In genomic region chr13:55463399-55464026, GRCm38 (mm10) we compare ENCODE assay signal across 8 mouse cellular contexts. TPM values are rescaled to one million over a fixed set of nuclear protein-coding genes. Genes with fewer than 3 reads are reported as not detected.
A peak's percentile ranks its signal among the peaks of the same experiment; 100 is the strongest.
DNase-seq lines count a peak whose midpoint lies in the region; ATAC-seq and TF ChIP-seq lines count a peak whose summit lies in the region.

No protein-coding gene starts in this region.

- peak overlapping the region; percentile 79 for H3K9ac ChIP-seq in limb, embryonic 11.5 days (ENCODE audit: low read length)
- H3K9ac ChIP-seq in stomach, embryonic 15.5 days: no peak overlapping the region

- peak overlapping the region; percentile 96 for H3K4me2 ChIP-seq in limb, embryonic 11.5 days (ENCODE audit: low read depth, severe bottlenecking)
- peak overlapping the region; percentile 98 for H3K4me2 ChIP-seq in stomach, embryonic 15.5 days

- DNase-seq in adrenal gland, adult (ENCODE audit: inconsistent age in 2 of 2, low spot score in 1 of 2): peak; percentile 52 to 68
- no peak for DNase-seq in adrenal gland, postnatal 14 days
- DNase-seq in spleen, adult 2 months (ENCODE audit: low read depth in 1 of 2, low spot score in 2 of 2): peak in 1 of 2 experiments; percentile 47
- no peak for DNase-seq in spleen, adult 12 weeks (ENCODE audit: low spot score)
- DNase-seq in limb, embryonic 11.5 days (ENCODE audit: low spot score): peak; percentile 67
- no peak for DNase-seq in adrenal gland, postnatal 10 days
- DNase-seq in kidney, adult 8-10 months: no peak

- 19% methylated on average over 14 of the region's 14 CpGs for WGBS in spleen, adult 2 months
- 11% methylated on average over 14 of the region's 14 CpGs for WGBS in limb, embryonic 11.5 days
- 17% methylated on average over 14 of the region's 14 CpGs for WGBS in stomach, embryonic 15.5 days

- H3K9me3 ChIP-seq in limb, embryonic 11.5 days (ENCODE audit: control insufficient read depth, low read length): no peaks in the 10 kb centered on the region; the same call in 1 of the 2 replicates
- H3K9me3 ChIP-seq in stomach, embryonic 15.5 days: no peaks in the 10 kb centered on the region

- TF ChIP-seq POLR2A in spleen, adult 2 months (IDR thresholded peaks at IDR 0.05; ENCODE audit: low read depth, low read length): no peak

- peaks cover 23% of the 10 kb centered on the region for H3K4me1 ChIP-seq in spleen, adult 2 months (ENCODE audit: control insufficient read depth, insufficient read depth, insufficient read length)
- peaks cover 24% of the 10 kb centered on the region for H3K4me1 ChIP-seq in limb, embryonic 11.5 days (ENCODE audit: control insufficient read depth, insufficient read depth, low read length)
- peaks cover 13% of the 10 kb centered on the region; the same call in 1 of the 2 replicates for H3K4me1 ChIP-seq in stomach, embryonic 15.5 days

- no peaks in the 10 kb centered on the region for H3K27me3 ChIP-seq in spleen, adult 2 months (ENCODE audit: control insufficient read depth, insufficient read depth, low read length)
- H3K27me3 ChIP-seq in limb, embryonic 11.5 days (ENCODE audit: control insufficient read depth, insufficient read depth, low read length): no peaks in the 10 kb centered on the region
- no peaks in the 10 kb centered on the region for H3K27me3 ChIP-seq in stomach, embryonic 15.5 days (replicated peaks)

- no peak for TF ChIP-seq CTCF in spleen, adult 2 months (IDR thresholded peaks at IDR 0.05; ENCODE audit: extremely low read depth, insufficient read depth, insufficient read length, insufficient replicate concordance)

- H3K4me3 ChIP-seq in spleen, adult 2 months (ENCODE audit: extremely low read depth, insufficient read depth, insufficient read length): peak overlapping the region; percentile 63; the same call in 1 of the 2 replicates
- H3K4me3 ChIP-seq in limb, embryonic 11.5 days (ENCODE audit: low read depth, low read length): peak overlapping the region; percentile 71
- peak overlapping the region; percentile 59 for H3K4me3 ChIP-seq in stomach, embryonic 15.5 days (replicated peaks)

- peaks cover 25% of the 10 kb centered on the region for H3K36me3 ChIP-seq in spleen, adult 2 months (ENCODE audit: control insufficient read depth, insufficient read depth, low read length)
- peaks cover 15% of the 10 kb centered on the region; the same call in 1 of the 2 replicates for H3K36me3 ChIP-seq in limb, embryonic 11.5 days (ENCODE audit: control insufficient read depth, insufficient read depth, low read length)
- peaks cover 14% of the 10 kb centered on the region for H3K36me3 ChIP-seq in stomach, embryonic 15.5 days

- peak; percentile 29; the same call in 1 of the 2 replicates for ATAC-seq in limb, embryonic 11.5 days (ENCODE audit: insufficient number of reproducible peaks, low FRiP score, low TSS enrichment, low read depth)
- ATAC-seq in stomach, embryonic 15.5 days (ENCODE audit: insufficient read depth, low FRiP score, low read depth): no peak

- H3K27ac ChIP-seq in spleen, adult 2 months (ENCODE audit: insufficient read depth, low read length): peak overlapping the region; percentile 66
- no peak overlapping the region for H3K27ac ChIP-seq in limb, embryonic 11.5 days (replicated peaks; ENCODE audit: low read depth, low read length)
- H3K27ac ChIP-seq in stomach, embryonic 15.5 days: no peak overlapping the region

RNA-seq across cellular contexts. Expression of gene Prr7, which starts 0.6 kb away (rescaled TPM):
- total RNA-seq in adrenal gland, postnatal 14 days (2021): 3.1 and 6.0 TPM in 2 replicates
- 16.2 and 33.9 TPM in 2 replicates for polyA plus RNA-seq in spleen, adult 2 months (2012; rRNA removed)
- 1.1 and 1.6 TPM in 2 replicates for polyA plus RNA-seq in limb, embryonic 11.5 days (2014; fragmentation: Nextera tagmentation; extraction: Ambion mirVana)
- polyA plus RNA-seq in stomach, embryonic 15.5 days (2015; fragmentation: Nextera tagmentation; extraction: Ambion mirVana): 0.72 and 0.85 TPM in 2 replicates
- total RNA-seq in adrenal gland, postnatal 10 days (2021): 1 to 10 TPM; 3.7 to 4.2 TPM

RNA-seq across cellular contexts. Expression of gene Grk6, which starts 18.6 kb away (rescaled TPM):
- total RNA-seq in adrenal gland, postnatal 14 days (2021): 35.3 and 55.4 TPM in 2 replicates
- polyA plus RNA-seq in spleen, adult 2 months (2012; rRNA removed): 189 and 229 TPM in 2 replicates
- 60.4 and 68.2 TPM in 2 replicates for polyA plus RNA-seq in limb, embryonic 11.5 days (2014; fragmentation: Nextera tagmentation; extraction: Ambion mirVana)
- polyA plus RNA-seq in stomach, embryonic 15.5 days (2015; fragmentation: Nextera tagmentation; extraction: Ambion mirVana): 39.1 and 40.7 TPM in 2 replicates
- 10 to 100 TPM; 40.2 to 47.0 TPM for total RNA-seq in adrenal gland, postnatal 10 days (2021)

RNA-seq across cellular contexts. Expression of gene Dbn1, which starts 24.4 kb away (rescaled TPM):
- 24.0 and 24.9 TPM in 2 replicates for total RNA-seq in adrenal gland, postnatal 14 days (2021)
- 12.8 and 14.2 TPM in 2 replicates for polyA plus RNA-seq in spleen, adult 2 months (2012; rRNA removed)
- 299 and 318 TPM in 2 replicates for polyA plus RNA-seq in limb, embryonic 11.5 days (2014; fragmentation: Nextera tagmentation; extraction: Ambion mirVana)
- 110 and 115 TPM in 2 replicates for polyA plus RNA-seq in stomach, embryonic 15.5 days (2015; fragmentation: Nextera tagmentation; extraction: Ambion mirVana)
- 10 to 100 TPM; 32.1 to 41.6 TPM for total RNA-seq in adrenal gland, postnatal 10 days (2021)

RNA-seq across cellular contexts. Expression of gene F12, which starts 36.9 kb away (rescaled TPM):
- total RNA-seq in adrenal gland, postnatal 14 days (2021): 4.3 and 60.0 TPM in 2 replicates
- 0.64 and 1.6 TPM in 2 replicates for polyA plus RNA-seq in spleen, adult 2 months (2012; rRNA removed)
- 0.17 TPM in 1 of 2 replicates, not detected in the other for polyA plus RNA-seq in limb, embryonic 11.5 days (2014; fragmentation: Nextera tagmentation; extraction: Ambion mirVana)
- 2.5 and 6.8 TPM in 2 replicates for polyA plus RNA-seq in stomach, embryonic 15.5 days (2015; fragmentation: Nextera tagmentation; extraction: Ambion mirVana)
- 100 to 1,000 TPM in 1 of 2 experiments, 10 to 100 TPM in 1; 39.7 to 101 TPM for total RNA-seq in adrenal gland, postnatal 10 days (2021)

RNA-seq across cellular contexts. Expression of gene Pfn3, which starts 48.5 kb away (rescaled TPM):
- total RNA-seq in adrenal gland, postnatal 14 days (2021): not detected in 2 replicates
- not detected in 2 replicates for polyA plus RNA-seq in spleen, adult 2 months (2012; rRNA removed)
- polyA plus RNA-seq in limb, embryonic 11.5 days (2014; fragmentation: Nextera tagmentation; extraction: Ambion mirVana): not detected in 2 replicates
- not detected in 2 replicates for polyA plus RNA-seq in stomach, embryonic 15.5 days (2015; fragmentation: Nextera tagmentation; extraction: Ambion mirVana)
- not detected for total RNA-seq in adrenal gland, postnatal 10 days (2021)

Comparison
In these comparisons a context has a peak if more than half of its experiments do, and no peak if none do; other contexts are left out.
1. DNase-seq: peak in adrenal gland, adult (2 of 2) and limb, embryonic 11.5 days (single experiment); none in adrenal gland, postnatal 14 days (single experiment), spleen, adult 12 weeks (single experiment), adrenal gland, postnatal 10 days (single experiment) and kidney, adult 8-10 months (0 of 2).
2. Peak in every context shown above with its lines, with median percentiles within 50 percentile points of each other: H3K4me3 ChIP-seq.